Mouse (Mus musculus) testis, adult 2 months (tissue): ENCODE results near the gene Tpbgl.

ENCODE experiments used
- CTCF ChIP-seq: fragments of 200-500 bp; IDR thresholded peaks from 2 replicates; pipeline ENCODE4 v1.5.1; 2012; ENCODE audit warnings: low read depth, mild to moderate bottlenecking, inconsistent platforms, low read length, moderate library complexity; ENCODE audit not compliant: control insufficient read depth, insufficient read depth, insufficient replicate concordance
- POLR2A ChIP-seq: fragments of 200-500 bp; IDR thresholded peaks from 2 replicates; pipeline ENCODE4 v1.6.1; 2012; ENCODE audit warnings: low read depth, mild to moderate bottlenecking, inconsistent platforms, low read length, moderate library complexity; ENCODE audit not compliant: control insufficient read depth

DNA sequence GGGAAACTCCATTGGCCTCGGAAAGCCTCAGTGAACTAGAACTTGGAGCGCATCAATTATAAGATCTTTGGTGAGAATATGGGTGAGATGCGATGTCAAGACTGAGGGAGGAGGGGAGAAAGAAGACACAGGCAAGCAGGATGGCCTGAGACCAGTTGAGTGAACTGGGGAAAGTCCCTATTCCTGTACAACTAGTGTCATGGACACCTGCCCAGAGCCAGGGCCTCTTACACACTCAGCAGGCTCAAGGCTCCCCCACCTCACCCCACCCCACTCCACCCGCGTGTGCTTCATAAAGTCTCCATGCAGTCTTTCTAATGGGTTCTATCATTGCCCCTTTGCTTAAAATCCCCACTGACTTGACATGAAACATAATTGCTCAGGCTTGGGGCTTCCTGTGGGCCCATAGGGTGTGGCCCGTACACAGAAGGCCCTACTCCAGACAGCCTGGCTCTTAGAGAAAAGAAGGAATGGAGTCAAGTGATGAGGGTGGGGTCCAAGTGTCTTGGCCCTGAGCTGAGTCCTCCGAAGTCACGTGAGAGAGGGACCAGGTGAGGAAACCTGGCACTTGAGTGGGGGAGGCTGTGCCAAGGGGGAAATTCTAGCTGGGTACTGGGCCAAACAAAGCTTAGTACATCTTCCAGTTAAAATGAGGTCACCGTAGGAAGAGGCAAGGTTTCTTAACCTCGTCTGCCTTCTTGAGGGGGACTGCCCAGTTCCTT, 39.0 kb upstream of the Tpbgl start:
- TF ChIP-seq POLR2A (no peak), CTCF (no peak)
